8 mouse cellular contexts compared by ENCODE assay signal in genomic region chr8:126497541-126498428, GRCm38 (mm10). TPM values are rescaled to one million over a fixed set of nuclear protein-coding genes. Genes with fewer than 3 reads are reported as not detected.
DNase-seq lines count a peak whose midpoint lies in the region; ATAC-seq lines count a peak whose summit lies in the region.

No protein-coding gene starts in this region.

- H3K9me3 ChIP-seq in megakaryocyte, embryonic 14.5 days = no peaks in the 10 kb centered on the region

- ATAC-seq in common myeloid progenitor, adult 5-6 weeks (replicated peaks; ENCODE audit: low read depth, poor library complexity, severe bottlenecking) = peak; percentile 97

- peak; percentile 90 for DNase-seq in ZHBTc4 (ENCODE audit: low read depth, low spot score)
- peak; percentile 86 to 88 for DNase-seq in gastrocnemius, adult 8-10 months (ENCODE audit: low spot score in 2 of 2)
- DNase-seq in hindlimb bud, embryonic 11.5 days (ENCODE audit: extremely low spot score, low read depth, low spot score) = peak; percentile 89
- peak; percentile 88 to 92 for DNase-seq in left cerebral cortex, adult 8-10 months (ENCODE audit: low spot score in 2 of 2)
- DNase-seq in right cerebral cortex, postnatal 10 days (ENCODE audit: low spot score in 2 of 2) = peak; percentile 94 to 95
- DNase-seq in urinary bladder, postnatal 25 days (ENCODE audit: low spot score) = peak; percentile 87

- H3K36me3 ChIP-seq in megakaryocyte, embryonic 14.5 days (replicated peaks; ENCODE audit: low read length) = no peaks in the 10 kb centered on the region

- peaks cover 79% of the 10 kb centered on the region for H3K4me1 ChIP-seq in megakaryocyte, embryonic 14.5 days

- peak overlapping the region; percentile 90 for H3K4me3 ChIP-seq in megakaryocyte, embryonic 14.5 days (replicated peaks)

- no peaks in the 10 kb centered on the region for H3K27me3 ChIP-seq in megakaryocyte, embryonic 14.5 days (replicated peaks)

RNA-seq across cellular contexts. Expression of gene Tarbp1, which starts 22.9 kb away (rescaled TPM):
- 12.4 and 16.4 TPM in 2 replicates for total RNA-seq in common myeloid progenitor, adult 5-6 weeks (2017)
- total RNA-seq in gastrocnemius, adult 8-10 months (2022) = 1 to 10 TPM; 4.7 to 6.1 (median 5.4) TPM
- 1 to 10 TPM; 4.0 to 4.8 (median 4.3) TPM for total RNA-seq in left cerebral cortex, adult 8-10 months (2022)
- polyA plus RNA-seq in megakaryocyte, embryonic 14.5 days (2012; ENCODE audit: insufficient read depth, low replicate concordance) = 0.34 TPM in 1 of 2 replicates, not detected in the other

Comparison
In these comparisons a context has a peak if more than half of its experiments do, and no peak if none do; other contexts are left out.
1. Peak in every context shown above with its lines: DNase-seq, ATAC-seq and H3K4me3 ChIP-seq.